Mouse (Mus musculus) stomach, postnatal 0 days (tissue): ENCODE data around the gene Zbtb5. TPM values are rescaled to one million over a fixed set of nuclear protein-coding genes. Genes with fewer than 3 reads are reported as not detected.

Experiments used
- ATAC-seq: fragments of 200-750 bp; cut with Nextera tagmentation; 2 replicates; pipeline ENCODE4 v1.8.0; 2017; ENCODE audit not compliant: low FRiP score, low TSS enrichment
- DNase-seq: peaks from one replicate; pipeline ENCODE4 v3.0.0-alpha.2; 2016; ENCODE audit warnings: low spot score
- H3K27ac ChIP-seq: fragments of 300-500 bp; sonication (generic); replicated peaks from 2 replicates; pipeline ENCODE4 v1.5.1; 2014; ENCODE audit warnings: mild to moderate bottlenecking, control low read depth
- H3K27me3 ChIP-seq: fragments of 300-500 bp; sonication (generic); 2 replicates; pipeline ENCODE4 v1.6.1; 2014; ENCODE audit warnings: low read length; ENCODE audit not compliant: control insufficient read depth, insufficient read depth
- H3K36me3 ChIP-seq: fragments of 300-500 bp; sonication (generic); 2 replicates; pipeline ENCODE4 v1.6.1; 2014; ENCODE audit warnings: low read length, mixed read lengths; ENCODE audit not compliant: control insufficient read depth, insufficient read depth
- H3K4me1 ChIP-seq: fragments of 300-500 bp; sonication (generic); replicated peaks from 2 replicates; pipeline ENCODE4 v1.6.1; 2014; ENCODE audit warnings: antibody characterized with exemption; ENCODE audit not compliant: control insufficient read depth, insufficient read depth
- H3K4me2 ChIP-seq: fragments of 300-500 bp; sonication (generic); replicated peaks from 2 replicates; pipeline ENCODE4 v1.6.1; 2014; ENCODE audit warnings: low read depth, mild to moderate bottlenecking, control low read depth, moderate library complexity
- H3K4me3 ChIP-seq: fragments of 300-500 bp; sonication (generic); 2 replicates; pipeline ENCODE4 v1.5.1; 2014; ENCODE audit warnings: low read depth, low read length, control low read depth
- H3K9ac ChIP-seq: fragments of 300-500 bp; sonication (generic); 2 replicates; pipeline ENCODE4 v1.6.1; 2014; ENCODE audit warnings: mild to moderate bottlenecking, low read length, control low read depth, mixed read lengths
- H3K9me3 ChIP-seq: fragments of 300-500 bp; sonication (generic); 2 replicates; pipeline ENCODE4 v1.6.1; 2016; ENCODE audit warnings: low read length; ENCODE audit not compliant: control insufficient read depth
- CTCF ChIP-seq: IDR thresholded peaks from 2 replicates; pipeline ENCODE4 v1.5.1; 2016; ENCODE audit warnings: antibody characterized with exemption, low read depth, mild to moderate bottlenecking, moderate library complexity
- EP300 ChIP-seq: optimal IDR thresholded peaks from 2 replicates; pipeline ENCODE3; 2016; ENCODE audit warnings: antibody characterized with exemption
- WGBS: fragments of 180-500 bp; shearing (Covaris S2); extraction: QIAGEN DNeasy Blood & Tissue Kit; methylation state at CpG from one replicate; pipeline ENCODE4 v1.1.7; 2014; 5-methylcytosine and 5-hydroxymethylcytosine counted together
- polyA plus RNA-seq: library from polyadenylated mRNA; unstranded; fragments of >200 nt; fragmentation: Nextera tagmentation; extraction: Ambion mirVana; gene quantifications from 2 replicates; pipeline ENCODE4 v1.2.1, GENCODE M21; 2015

Zbtb5 gene
- polyA plus RNA-seq, 1 experiment from 2014 or later: 9.7 TPM

- no peak; the same call in 1 of the 2 replicates for ATAC-seq
- WGBS: 50% methylated on average over 7 of the region's 7 CpGs
- DNase-seq: no peak
- no peak overlapping the region for H3K4me3 ChIP-seq
- no peak overlapping the region for H3K27ac ChIP-seq
- no peaks in the 10 kb centered on the region for H3K27me3 ChIP-seq
- no peaks in the 10 kb centered on the region; the same call in 1 of the 2 replicates for H3K4me1 ChIP-seq
- no peaks in the 10 kb centered on the region for H3K9me3 ChIP-seq
- H3K4me2 ChIP-seq: no peak overlapping the region
- H3K36me3 ChIP-seq: no peaks in the 10 kb centered on the region
- H3K9ac ChIP-seq: no peak overlapping the region
- TF ChIP-seq EP300: no peak
- no peak for TF ChIP-seq CTCF
Measured at GRCm38 (mm10) chr4:44979794-44980338, 32.3 kb downstream of the Zbtb5 start.

- Histone ChIP-seq H3K36me3 (no peaks in the 10 kb centered on the region), H3K9me3 (no peaks in the 10 kb centered on the region), H3K9ac (no peak overlapping the region), H3K27ac (no peak overlapping the region), H3K4me1 (no peaks in the 10 kb centered on the region; the same call in 1 of the 2 replicates), H3K4me3 (no peak overlapping the region), H3K4me2 (no peak overlapping the region), H3K27me3 (no peaks in the 10 kb centered on the region)
- 49% methylated on average over 5 of the region's 5 CpGs for WGBS
- no peak for DNase-seq
- ATAC-seq: no peak
- TF ChIP-seq EP300 (no peak), CTCF (no peak)
Measured at GRCm38 (mm10) chr4:44978175-44978574, 34.0 kb downstream of the Zbtb5 start.

GRCm38 (mm10) chr4:44976921-44977710, 35.1 kb downstream of the Zbtb5 start:
- Histone ChIP-seq H3K4me3 (no peak overlapping the region), H3K4me1 (no peaks in the 10 kb centered on the region; the same call in 1 of the 2 replicates), H3K9ac (no peak overlapping the region), H3K36me3 (no peaks in the 10 kb centered on the region), H3K27me3 (no peaks in the 10 kb centered on the region), H3K9me3 (no peaks in the 10 kb centered on the region), H3K4me2 (no peak overlapping the region), H3K27ac (no peak overlapping the region)
- no peak for TF ChIP-seq EP300
- no peak; the same call in 1 of the 2 replicates for TF ChIP-seq CTCF
- DNase-seq (no peak), ATAC-seq (no peak)
- 85% methylated on average over 10 of the region's 10 CpGs for WGBS

GRCm38 (mm10) chr4:44976026-44976615, 36.1 kb downstream of the Zbtb5 start:
- no peak for DNase-seq
- TF ChIP-seq EP300: no peak
- TF ChIP-seq CTCF: no peak
- ATAC-seq: no peak
- H3K4me2 ChIP-seq: no peak overlapping the region
- H3K27me3 ChIP-seq: no peaks in the 10 kb centered on the region
- H3K9ac ChIP-seq: no peak overlapping the region
- H3K36me3 ChIP-seq: no peaks in the 10 kb centered on the region
- no peak overlapping the region for H3K4me3 ChIP-seq
- H3K4me1 ChIP-seq: no peaks in the 10 kb centered on the region
- 53% methylated on average over 6 of the region's 6 CpGs for WGBS
- no peak overlapping the region for H3K27ac ChIP-seq
- no peaks in the 10 kb centered on the region for H3K9me3 ChIP-seq

GRCm38 (mm10) chr4:44974331-44974730, 37.9 kb downstream of the Zbtb5 start:
- WGBS: 77% methylated on average over 8 of the region's 8 CpGs
- no peak overlapping the region for H3K4me2 ChIP-seq

More at GRCm38 (mm10) chr4:44974331-44974730, 37.9 kb downstream of the Zbtb5 start:
- Histone ChIP-seq H3K9ac (no peak overlapping the region), H3K27ac (no peak overlapping the region), H3K4me1 (no peaks in the 10 kb centered on the region), H3K4me3 (no peak overlapping the region), H3K36me3 (no peaks in the 10 kb centered on the region), H3K27me3 (no peaks in the 10 kb centered on the region), H3K9me3 (no peaks in the 10 kb centered on the region)
- TF ChIP-seq EP300 (no peak), CTCF (no peak)
- DNase-seq (no peak), ATAC-seq (no peak)
